Mouse (Mus musculus): Measurements from ENCODE around the gene Dclk1.

Gene Dclk1

GRCm38 (mm10) chr3:55406616-55407015 lies 164.5 kb downstream of the Dclk1 start:
- no peak for DNase-seq

- DNase-seq, result peak in 1 of 2 experiments; percentile 40
Observed at GRCm38 (mm10) chr3:55411547-55411946, 169.4 kb downstream of the Dclk1 start.

- DNase-seq, result peak; percentile 45 to 50
Observed at GRCm38 (mm10) chr3:55415527-55415950, 173.4 kb downstream of the Dclk1 start.

GRCm38 (mm10) chr3:55418845-55419244 lies 176.7 kb downstream of the Dclk1 start:
- no peak for DNase-seq

- DNase-seq, result no peak
Observed at GRCm38 (mm10) chr3:55419334-55419733, 177.2 kb downstream of the Dclk1 start.

- DNase-seq, result no peak
Observed at GRCm38 (mm10) chr3:55420436-55421083, 178.4 kb downstream of the Dclk1 start.

GRCm38 (mm10) chr3:55423640-55424397 lies 181.7 kb downstream of the Dclk1 start:
- peak in 1 of 2 experiments; percentile 30 for DNase-seq

- DNase-seq, result peak in 1 of 2 experiments; percentile 45
Observed at GRCm38 (mm10) chr3:55430022-55430549, 187.9 kb downstream of the Dclk1 start.

GRCm38 (mm10) chr3:55431223-55431622 lies 189.1 kb downstream of the Dclk1 start:
- DNase-seq, result no peak

GRCm38 (mm10) chr3:55434276-55434675 lies 192.1 kb downstream of the Dclk1 start:
- no peak for DNase-seq

- DNase-seq, result no peak
Observed at GRCm38 (mm10) chr3:55438824-55439446, 196.8 kb downstream of the Dclk1 start.

GRCm38 (mm10) chr3:55440342-55440741 lies 198.2 kb downstream of the Dclk1 start:
- DNase-seq, result peak; percentile 72 to 73

- DNase-seq, result peak in 1 of 2 experiments; percentile 18
Observed at GRCm38 (mm10) chr3:55442012-55442645, 200.0 kb downstream of the Dclk1 start.

GRCm38 (mm10) chr3:55443271-55443670 lies 201.1 kb downstream of the Dclk1 start:
- no peak for DNase-seq

- peak; percentile 79 to 82 for DNase-seq
Observed at GRCm38 (mm10) chr3:55443725-55444124, 201.6 kb downstream of the Dclk1 start.

GRCm38 (mm10) chr3:55446681-55447080 lies 204.5 kb downstream of the Dclk1 start:
- no peak for DNase-seq

- peak; percentile 65 to 75 for DNase-seq
Observed at GRCm38 (mm10) chr3:55447486-55448460, 205.6 kb downstream of the Dclk1 start.

GRCm38 (mm10) chr3:55449148-55449547 lies 207.0 kb downstream of the Dclk1 start:
- DNase-seq, result peak in 1 of 2 experiments; percentile 34

- DNase-seq, result no peak
Observed at GRCm38 (mm10) chr3:55451035-55451434, 208.9 kb downstream of the Dclk1 start.

GRCm38 (mm10) chr3:55451877-55452276 lies 209.7 kb downstream of the Dclk1 start:
- no peak for DNase-seq

GRCm38 (mm10) chr3:55452464-55452863 lies 210.3 kb downstream of the Dclk1 start:
- no peak for DNase-seq

- no peak for DNase-seq
Observed at GRCm38 (mm10) chr3:55461092-55461491, 218.9 kb downstream of the Dclk1 start.
